Mouse (Mus musculus): ENCODE results near the gene Itga1.

Itga1 gene

GRCm38 (mm10) chr13:115052568-115052967 lies 49.2 kb downstream of the Itga1 start:
- no peak for DNase-seq (ENCODE audit: low spot score)

- DNase-seq (ENCODE audit: low spot score): no peak
Measured at GRCm38 (mm10) chr13:115050660-115051559, 50.9 kb downstream of the Itga1 start.

GRCm38 (mm10) chr13:115042652-115043051 lies 59.1 kb downstream of the Itga1 start:
- no peak for DNase-seq (ENCODE audit: low spot score)

- no peak for DNase-seq (ENCODE audit: low spot score)
Measured at GRCm38 (mm10) chr13:115037304-115037703, 64.5 kb downstream of the Itga1 start.

- no peak for DNase-seq (ENCODE audit: low spot score)
Measured at GRCm38 (mm10) chr13:115035387-115035786, 66.4 kb downstream of the Itga1 start.

GRCm38 (mm10) chr13:115033135-115033534 lies 68.6 kb downstream of the Itga1 start:
- DNase-seq (ENCODE audit: low spot score): no peak

GRCm38 (mm10) chr13:115031177-115032000 lies 70.4 kb downstream of the Itga1 start:
- DNase-seq (ENCODE audit: low spot score): no peak

GRCm38 (mm10) chr13:115025394-115025793 lies 76.4 kb downstream of the Itga1 start:
- no peak for DNase-seq (ENCODE audit: low spot score)

- DNase-seq (ENCODE audit: low spot score): no peak
Measured at GRCm38 (mm10) chr13:115022117-115022787, 79.5 kb downstream of the Itga1 start.

- no peak for DNase-seq (ENCODE audit: low spot score)
Measured at GRCm38 (mm10) chr13:115021411-115021810, 80.4 kb downstream of the Itga1 start.

GRCm38 (mm10) chr13:115020727-115021126 lies 81.0 kb downstream of the Itga1 start:
- DNase-seq (ENCODE audit: low spot score): no peak

- no peak for DNase-seq (ENCODE audit: low spot score)
Measured at GRCm38 (mm10) chr13:115017545-115017944, 84.2 kb downstream of the Itga1 start.

GRCm38 (mm10) chr13:115011547-115011946 lies 90.2 kb downstream of the Itga1 start:
- no peak for DNase-seq (ENCODE audit: low spot score)

- DNase-seq (ENCODE audit: low spot score): no peak
Measured at GRCm38 (mm10) chr13:115006213-115006835, 95.4 kb downstream of the Itga1 start.

- no peak for DNase-seq (ENCODE audit: low spot score)
Measured at GRCm38 (mm10) chr13:115005342-115005741, 96.4 kb downstream of the Itga1 start.

GRCm38 (mm10) chr13:115003444-115004053 lies 98.2 kb downstream of the Itga1 start:
- DNase-seq (ENCODE audit: low spot score): no peak

- no peak for DNase-seq (ENCODE audit: low spot score)
Measured at GRCm38 (mm10) chr13:115002837-115003236, 98.9 kb downstream of the Itga1 start.

GRCm38 (mm10) chr13:115002155-115002554 lies 99.6 kb downstream of the Itga1 start:
- DNase-seq (ENCODE audit: low spot score): no peak

GRCm38 (mm10) chr13:114999582-114999981 lies 102.2 kb downstream of the Itga1 start:
- DNase-seq (ENCODE audit: low spot score): no peak

- no peak for DNase-seq (ENCODE audit: low spot score)
Measured at GRCm38 (mm10) chr13:114998100-114998499, 103.7 kb downstream of the Itga1 start.

- no peak for DNase-seq (ENCODE audit: low spot score)
Measured at GRCm38 (mm10) chr13:114992260-114993014, 109.3 kb downstream of the Itga1 start.

All from urinary bladder, postnatal 10 days (tissue).